Mouse (Mus musculus) adipocyte (in vitro differentiated cells): ENCODE data around the gene Htr7.

Experiments
- DNase-seq: peaks from one replicate; pipeline ENCODE4 v3.0.0-alpha.2; 2016; ENCODE audit warnings: low spot score

Htr7 gene

GRCm38 (mm10) chr19:35957656-35958055 lies 99.7 kb downstream of the Htr7 start:
- DNase-seq, result no peak

GRCm38 (mm10) chr19:35955698-35956097 lies 101.6 kb downstream of the Htr7 start:
- no peak for DNase-seq

- no peak for DNase-seq
Measured at GRCm38 (mm10) chr19:35949888-35950287, 107.4 kb downstream of the Htr7 start.

GRCm38 (mm10) chr19:35924961-35925495 lies 132.3 kb downstream of the Htr7 start:
- DNase-seq, result no peak

- DNase-seq, result peak; percentile 89
Measured at GRCm38 (mm10) chr19:35924418-35924817, 132.9 kb downstream of the Htr7 start.
